Mouse (Mus musculus): ENCODE data around the gene Adsl.

Gene Adsl

DNA sequence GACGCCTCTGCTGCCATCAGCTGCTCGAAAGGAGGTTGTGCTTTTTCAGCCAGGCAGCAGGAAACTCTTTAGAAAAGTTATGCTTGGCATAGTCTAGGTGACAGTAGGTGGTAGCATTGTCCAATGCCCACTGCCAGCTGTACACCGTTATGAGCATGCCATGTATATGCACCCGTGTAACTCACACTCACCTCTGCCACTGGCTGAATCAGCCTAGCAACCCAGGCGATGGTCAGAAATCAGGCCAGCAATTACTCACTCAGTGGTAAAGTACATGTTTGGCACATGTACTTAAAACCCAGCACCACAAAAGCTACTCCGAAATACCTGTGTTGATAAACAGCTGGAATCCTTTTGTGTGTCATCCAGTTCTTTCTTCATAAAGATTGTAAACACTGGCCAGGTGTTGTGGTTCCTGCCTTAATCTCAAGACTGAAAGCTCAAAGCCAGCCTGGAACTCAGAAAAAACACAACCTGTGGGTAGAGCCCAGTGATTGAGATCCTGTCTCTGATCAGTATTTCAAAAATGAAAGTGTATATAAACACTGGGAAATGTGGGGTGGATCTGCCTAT is 6.7 kb upstream of the Adsl start:
- no peak for DNase-seq (ENCODE audit: low spot score)

DNA sequence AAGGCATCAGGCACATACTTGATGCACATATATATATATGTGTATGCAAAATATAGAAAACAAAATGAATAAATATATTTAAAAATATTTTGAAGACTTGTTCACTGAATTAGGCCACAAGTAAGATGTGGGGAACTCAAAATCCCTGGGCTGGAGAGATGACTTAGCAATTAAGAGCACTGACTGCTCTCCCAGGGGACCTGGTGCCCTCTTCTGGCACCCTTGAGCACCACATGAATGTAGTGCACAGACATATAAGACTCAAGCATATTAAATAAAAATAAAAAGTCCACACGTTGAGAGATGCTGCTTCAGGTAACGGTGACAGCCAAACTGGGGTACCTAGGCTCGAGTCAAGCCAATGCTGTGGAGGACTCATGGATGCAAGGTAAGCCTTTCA is 2.4 kb upstream of the Adsl start:
- DNase-seq (ENCODE audit: low spot score): no peak

DNA sequence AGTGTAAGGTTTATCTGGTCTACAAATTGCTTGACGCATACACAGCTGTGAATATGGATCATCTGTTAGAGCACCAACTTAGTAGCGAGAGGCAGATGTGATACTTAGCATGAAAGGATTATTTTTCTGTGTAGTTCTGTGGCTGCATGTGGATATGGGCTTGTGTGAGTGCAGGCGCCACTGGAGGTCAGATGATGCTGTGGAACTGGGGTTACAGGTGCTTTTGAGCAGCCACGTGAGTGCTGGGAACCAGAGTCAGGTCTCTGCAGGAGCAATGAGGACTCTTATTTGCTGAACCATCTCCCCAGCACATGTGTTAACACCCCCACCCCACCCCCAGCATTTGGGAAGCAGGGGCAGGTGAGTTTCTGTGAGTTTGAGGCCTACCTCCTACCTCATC is 1.1 kb downstream of the Adsl start:
- no peak for DNase-seq (ENCODE audit: low spot score)

DNA sequence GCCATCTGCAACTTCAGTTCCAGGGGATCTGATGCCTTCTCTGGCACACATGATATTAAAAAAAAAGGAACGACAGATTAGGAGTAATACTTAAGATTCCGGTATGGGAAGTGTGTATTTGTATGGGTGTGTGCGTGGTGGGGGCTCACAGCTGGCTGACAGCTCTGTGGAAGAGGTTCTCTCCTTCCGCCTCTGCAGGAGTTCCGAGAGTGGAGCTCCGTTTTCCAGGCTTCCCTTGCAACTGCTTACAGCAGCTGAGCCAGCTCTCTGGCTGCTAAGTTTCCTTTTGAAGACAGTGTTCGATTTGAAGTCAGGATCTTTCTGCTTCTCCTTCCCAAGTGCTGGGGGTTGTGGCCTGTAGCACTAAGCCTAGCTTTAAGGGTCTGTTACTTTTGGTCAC is 1.8 kb downstream of the Adsl start:
- no peak for DNase-seq (ENCODE audit: low spot score)

DNA sequence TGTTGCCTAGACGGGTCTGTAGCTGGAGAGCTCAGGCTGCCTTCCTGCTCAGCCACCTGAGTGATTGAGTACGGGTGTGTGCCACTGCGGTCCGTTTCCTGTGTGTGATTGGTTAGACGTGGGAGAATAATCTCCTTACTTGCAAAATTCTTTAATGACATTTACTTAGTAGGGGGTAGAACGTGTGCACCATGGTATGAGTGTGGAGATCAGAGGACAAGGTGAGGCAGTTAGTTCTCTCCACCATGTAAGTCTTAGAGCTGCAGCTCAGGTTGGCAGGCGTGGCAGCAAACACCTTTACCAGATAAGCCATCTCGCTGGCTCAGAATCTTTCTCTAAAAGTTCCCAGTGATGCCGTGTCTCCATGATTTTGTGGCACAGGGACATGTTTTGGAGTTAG is 5.7 kb downstream of the Adsl start:
- no peak for DNase-seq (ENCODE audit: low spot score)

DNA sequence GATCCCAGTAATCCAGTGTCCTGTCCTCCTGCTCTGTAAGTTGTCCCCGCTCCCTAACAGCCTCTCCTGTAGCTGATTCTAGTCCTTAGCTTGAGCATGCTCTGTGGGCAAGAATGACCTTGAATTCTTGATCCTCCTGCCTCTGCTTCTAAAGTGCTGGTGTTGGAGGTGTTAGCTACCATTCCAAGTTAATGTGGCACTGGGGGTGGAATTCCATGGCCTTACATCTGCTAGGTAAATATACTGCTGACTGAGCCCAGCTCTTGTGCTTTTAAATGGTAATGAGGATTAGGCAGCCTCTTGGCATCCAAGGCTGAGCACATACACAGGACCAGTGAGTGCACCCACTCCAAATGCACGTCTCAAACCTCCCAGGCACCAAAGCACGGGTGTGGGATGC is 6.6 kb downstream of the Adsl start:
- DNase-seq (ENCODE audit: low spot score): no peak

DNA sequence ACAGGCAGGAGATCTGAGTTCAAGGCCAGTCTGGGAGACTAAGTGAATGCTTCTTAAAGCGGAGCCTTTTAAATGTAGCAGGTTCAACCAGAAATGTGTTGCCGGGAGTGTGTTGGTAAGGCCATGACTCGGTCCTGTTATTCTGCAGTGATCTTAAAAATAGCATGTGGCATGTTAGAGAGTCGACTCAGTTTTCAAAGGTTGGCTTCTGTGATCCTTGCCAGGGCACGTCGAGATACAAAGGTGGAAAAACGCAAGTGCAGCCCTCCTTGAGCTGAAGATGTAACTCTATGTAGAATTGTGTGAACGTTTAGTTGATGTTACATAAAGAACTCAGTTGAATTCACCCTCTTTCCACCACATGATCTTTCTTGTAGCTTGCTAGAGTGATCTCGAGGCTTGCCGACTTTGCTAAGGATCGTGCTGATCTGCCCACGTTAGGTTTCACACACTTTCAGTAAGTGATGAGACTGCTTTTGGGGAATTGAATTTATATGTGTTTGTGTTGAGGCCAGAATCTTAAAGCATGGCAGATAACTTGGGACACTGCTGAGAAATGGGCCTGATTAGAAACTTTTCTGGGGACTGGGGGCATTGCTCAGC is 7.6 kb downstream of the Adsl start:
- no peak for DNase-seq (ENCODE audit: low spot score)

DNA sequence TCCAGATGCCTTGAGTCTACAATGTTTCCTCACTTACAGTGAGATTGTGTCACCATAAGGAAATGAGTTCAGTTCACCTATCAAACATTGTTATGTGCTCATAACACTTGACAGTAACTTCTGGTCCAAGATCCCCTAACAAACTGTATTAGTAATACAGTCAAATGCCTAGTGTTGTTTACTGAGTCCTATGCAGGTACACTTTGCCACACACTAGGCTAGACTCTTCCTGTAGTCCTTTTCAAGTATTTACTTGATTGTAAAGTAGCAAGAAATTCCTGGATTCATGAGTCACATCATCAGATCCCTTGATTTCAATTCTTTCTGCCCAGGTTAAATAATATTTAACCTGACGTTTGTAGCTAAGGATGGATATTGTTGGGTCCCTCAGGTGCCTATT is 21.1 kb downstream of the Adsl start:
- no peak for DNase-seq (ENCODE audit: low spot score)

DNA sequence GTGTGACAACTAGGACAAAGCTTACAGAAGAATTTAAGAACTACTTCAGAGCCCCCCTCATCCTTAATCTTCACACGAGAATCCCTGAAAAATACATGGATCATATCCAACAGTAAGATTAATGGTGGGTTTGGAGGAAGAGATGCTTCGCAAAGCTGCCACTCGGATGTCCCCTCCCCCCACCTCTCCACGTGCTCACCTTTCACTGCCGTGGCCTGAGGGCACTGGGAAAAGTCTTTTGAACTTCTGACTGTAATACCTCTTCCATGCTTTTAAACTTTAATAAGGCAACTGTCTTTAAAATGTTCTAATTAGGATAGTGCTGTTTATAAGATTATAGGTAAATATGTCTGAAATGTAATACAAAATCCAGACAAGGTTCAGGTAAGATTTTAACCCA is 26.0 kb downstream of the Adsl start:
- DNase-seq (ENCODE audit: low spot score): no peak

DNA sequence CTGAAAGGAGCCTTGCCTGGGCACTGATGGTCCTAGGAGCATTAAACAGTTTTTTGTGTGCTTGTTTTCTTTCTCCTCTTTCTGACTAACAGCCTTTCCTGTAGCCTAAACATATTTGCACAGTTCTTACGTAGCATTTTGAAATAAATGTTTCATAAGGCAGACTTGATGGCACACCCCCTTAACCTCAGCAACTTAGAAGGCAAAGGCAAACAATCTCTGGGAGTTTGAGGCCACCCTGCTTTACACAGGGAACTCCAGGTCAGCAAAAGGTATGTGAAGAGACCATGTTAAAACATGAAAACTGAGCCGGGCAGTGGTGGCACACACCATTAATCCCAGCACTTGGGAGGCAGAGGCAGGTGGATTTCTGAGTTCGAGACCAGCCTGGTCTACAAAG is 27.4 kb downstream of the Adsl start:
- no peak for DNase-seq (ENCODE audit: low spot score)

DNA sequence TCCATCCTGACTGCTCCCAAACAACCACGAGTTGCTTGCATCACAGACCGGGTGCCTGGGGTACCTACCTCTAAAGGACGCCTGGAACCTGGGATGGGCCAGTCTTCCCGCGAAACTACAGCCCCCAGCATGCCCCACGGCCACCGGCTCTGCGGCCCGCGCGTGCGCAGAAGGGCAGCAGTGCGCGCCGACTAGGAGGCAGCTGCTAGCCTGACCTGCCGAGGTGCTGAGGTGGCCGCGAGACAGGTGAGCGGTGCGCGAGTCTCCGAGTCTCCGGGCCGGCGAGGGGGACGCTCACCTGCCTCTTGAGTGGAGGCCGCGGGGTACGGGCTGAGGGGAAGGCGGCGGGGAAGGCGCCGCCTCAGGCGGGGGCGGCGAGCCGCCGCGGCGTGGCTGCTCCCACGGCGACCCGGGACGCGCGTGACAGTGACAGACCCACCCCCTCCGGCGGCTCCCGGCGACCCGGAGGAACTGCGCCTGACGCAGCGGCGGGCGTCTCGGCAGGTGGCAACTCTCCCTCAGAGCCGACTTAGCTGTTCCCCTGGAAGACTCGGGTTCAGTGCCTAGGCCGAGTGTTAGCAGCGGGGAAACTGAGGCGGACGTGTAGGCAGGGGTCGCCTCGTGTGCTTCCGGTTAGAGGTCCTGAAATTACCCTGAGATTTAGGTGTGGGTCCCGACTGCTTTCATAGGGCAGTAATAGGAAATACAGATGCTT is 29.5 kb downstream of the Adsl start, which contains the start of gene Sgsm3:
Gene Sgsm3 (plus strand): TSS at position 146 of the 715 bp plus-strand sequence.
- DNase-seq (ENCODE audit: low spot score): peak; percentile 90

DNA sequence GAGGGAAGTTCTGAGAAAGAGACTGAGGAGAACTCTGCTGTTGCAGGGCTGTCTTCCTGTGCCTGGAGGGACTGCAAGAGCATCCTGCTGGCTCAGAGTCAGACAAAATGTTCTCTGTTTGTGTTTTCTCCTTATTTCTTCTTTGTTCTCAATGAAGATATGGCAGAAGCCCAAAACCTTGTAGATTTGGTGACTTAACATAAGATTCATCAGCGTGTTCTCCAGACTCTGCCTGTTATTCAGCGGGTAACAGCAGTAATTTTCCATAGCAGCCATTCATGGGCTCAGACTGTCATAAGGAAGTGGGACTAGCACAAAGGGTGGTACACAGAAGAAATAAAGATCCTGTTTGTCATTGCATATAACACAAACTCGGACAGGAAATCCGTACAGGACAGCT is 31.3 kb downstream of the Adsl start:
- no peak for DNase-seq (ENCODE audit: low spot score)

DNA sequence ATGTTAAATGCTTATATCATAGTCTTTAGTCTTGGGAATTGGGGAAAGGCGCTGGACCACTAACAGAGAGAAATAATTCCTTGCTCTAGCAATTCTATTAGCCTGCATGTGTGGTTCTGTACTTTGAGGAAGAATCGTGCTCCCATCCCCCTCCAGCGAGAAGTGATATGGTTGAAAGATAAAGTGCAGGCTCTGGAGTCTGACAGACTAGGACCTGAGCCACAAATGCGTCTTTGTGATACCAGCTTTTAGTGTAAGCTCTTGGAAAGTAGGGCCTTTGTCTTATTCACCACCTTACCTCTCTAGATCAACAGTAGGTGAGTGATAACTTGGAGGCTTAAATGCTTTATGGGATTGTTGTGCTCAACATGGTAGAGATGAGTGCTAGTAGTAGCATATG is 32.9 kb downstream of the Adsl start:
- DNase-seq (ENCODE audit: low spot score): no peak

DNA sequence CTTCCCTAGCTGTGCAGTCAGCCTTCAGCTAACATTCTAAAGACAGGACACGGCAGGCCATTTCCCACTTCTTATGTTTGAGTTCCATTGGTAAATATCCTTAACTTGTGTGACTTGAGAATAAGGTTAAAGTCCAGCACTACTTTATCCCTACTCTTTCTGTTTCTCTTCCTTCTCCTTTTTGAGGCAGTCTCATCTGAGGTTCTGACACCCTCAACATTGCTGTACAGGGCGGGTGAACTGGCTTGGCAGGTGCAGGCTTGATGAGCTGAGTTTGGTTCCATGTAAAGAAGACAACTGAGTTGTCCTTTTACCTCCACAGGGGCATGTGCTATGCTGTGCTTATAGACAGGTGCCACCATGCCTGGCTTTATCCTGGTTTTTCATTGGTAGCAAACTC is 35.0 kb downstream of the Adsl start:
- no peak for DNase-seq (ENCODE audit: low spot score)

DNA sequence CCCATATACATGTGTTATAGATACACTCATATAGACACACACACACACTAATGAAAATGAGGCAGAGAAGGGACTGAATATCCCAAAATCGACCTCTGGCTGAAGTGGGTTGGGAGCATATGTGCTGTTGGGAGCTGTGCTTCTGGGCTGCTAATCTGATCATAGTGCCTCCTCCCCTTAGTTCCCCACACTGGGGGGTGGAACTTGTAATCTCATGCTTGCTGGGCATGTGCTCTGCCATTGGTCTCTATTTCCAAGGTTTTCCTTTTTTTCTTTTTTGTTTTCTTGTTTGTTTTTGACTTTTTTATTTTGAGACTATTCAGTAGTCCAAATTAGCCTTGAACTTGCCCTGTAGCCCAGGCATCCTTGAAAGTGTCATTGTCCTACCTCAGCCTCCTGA is 40.0 kb downstream of the Adsl start:
- DNase-seq (ENCODE audit: low spot score): no peak

DNA sequence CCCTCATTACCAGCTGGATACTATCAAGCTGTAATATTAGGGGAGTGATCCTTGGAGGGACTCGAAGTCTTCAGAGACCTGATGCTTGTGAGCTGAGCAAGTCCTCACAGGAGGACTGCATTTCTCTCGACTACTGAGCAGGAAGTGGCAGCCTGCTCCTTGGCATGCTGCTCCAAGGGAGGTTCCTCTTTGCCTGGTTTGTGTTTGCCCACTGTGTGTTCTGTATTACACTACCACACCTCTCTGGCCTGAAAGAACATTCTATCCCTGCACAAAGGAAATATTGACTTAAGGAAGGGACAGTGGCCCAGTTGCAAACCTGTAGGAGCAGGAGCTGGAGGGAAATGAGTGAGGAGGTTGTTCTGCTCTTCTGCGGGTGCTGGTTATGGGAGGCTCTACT is 41.4 kb downstream of the Adsl start:
- no peak for DNase-seq (ENCODE audit: low spot score)

DNA sequence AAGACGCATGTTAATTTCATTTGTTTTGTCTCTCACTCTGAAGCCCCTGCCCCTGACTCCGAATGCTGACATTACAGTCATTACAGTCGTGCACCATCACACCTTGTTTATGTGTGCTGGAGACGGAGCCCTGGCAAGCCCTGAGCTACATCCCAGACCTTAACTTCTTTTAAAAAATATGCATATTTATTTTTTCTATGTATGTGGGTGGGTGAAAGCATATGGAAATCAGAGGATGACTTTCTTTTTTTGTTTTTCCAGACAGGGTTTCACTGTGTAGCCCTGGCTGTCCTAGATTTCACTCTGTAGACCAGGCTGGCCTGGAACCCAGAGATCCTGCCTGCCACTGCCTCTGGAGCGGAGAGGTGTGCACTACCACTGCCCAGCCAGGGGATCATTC is 46.7 kb downstream of the Adsl start:
- DNase-seq (ENCODE audit: low spot score): no peak

DNA sequence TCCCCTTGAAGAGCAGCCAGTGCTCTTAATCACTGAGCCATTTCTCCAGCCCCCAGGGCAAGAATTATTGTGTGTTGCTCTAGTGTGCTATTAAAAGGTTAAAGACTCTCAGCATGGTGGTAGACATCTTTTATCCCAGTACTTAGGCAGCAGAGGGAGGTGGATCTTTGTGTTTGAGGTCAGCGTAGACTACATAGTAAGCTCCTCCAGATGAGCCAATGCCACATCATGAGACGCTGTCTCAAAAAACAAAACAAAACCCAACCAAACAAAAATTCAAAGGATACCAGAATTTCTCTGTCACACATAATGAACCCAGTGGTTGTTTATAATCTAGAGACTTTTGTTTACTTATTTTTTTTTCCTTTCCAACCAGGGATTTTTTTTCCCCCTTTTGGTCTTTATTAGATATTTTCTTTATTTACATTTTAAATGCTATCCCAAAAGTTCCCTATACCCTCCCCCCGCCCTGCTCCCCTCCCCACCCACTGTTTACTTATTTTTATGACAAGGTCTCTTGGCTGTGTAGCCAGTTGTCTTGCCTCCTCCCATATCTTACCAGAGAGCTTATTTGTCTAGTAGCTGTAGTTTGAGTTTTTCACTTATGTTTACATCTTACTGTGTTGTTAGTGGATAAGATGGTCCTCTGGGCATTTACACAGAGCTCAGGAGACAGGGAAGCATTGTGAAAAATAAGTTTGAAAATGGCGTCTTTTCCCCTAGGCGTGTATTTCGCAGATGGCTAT is 48.0 kb downstream of the Adsl start:
- DNase-seq (ENCODE audit: low spot score): no peak

DNA sequence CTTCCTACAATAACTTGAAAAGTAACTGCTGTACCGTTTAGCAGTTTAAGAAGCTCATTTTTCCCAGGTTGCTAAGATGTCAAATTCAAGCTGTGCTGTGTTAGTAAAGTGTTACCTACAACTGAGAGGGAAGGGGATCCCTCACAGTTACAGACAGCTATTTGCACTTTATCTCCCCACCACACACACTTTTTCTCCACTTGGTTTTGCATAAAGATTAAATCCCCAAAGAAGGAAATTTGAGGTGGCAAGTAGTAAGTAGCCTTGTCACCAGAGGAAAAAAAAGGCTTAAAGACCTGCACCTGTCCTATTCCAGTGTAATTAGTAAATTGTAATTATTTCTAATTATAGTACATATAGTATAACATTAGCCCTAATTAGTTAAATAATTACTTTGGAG is 48.8 kb downstream of the Adsl start:
- DNase-seq (ENCODE audit: low spot score): no peak

DNA sequence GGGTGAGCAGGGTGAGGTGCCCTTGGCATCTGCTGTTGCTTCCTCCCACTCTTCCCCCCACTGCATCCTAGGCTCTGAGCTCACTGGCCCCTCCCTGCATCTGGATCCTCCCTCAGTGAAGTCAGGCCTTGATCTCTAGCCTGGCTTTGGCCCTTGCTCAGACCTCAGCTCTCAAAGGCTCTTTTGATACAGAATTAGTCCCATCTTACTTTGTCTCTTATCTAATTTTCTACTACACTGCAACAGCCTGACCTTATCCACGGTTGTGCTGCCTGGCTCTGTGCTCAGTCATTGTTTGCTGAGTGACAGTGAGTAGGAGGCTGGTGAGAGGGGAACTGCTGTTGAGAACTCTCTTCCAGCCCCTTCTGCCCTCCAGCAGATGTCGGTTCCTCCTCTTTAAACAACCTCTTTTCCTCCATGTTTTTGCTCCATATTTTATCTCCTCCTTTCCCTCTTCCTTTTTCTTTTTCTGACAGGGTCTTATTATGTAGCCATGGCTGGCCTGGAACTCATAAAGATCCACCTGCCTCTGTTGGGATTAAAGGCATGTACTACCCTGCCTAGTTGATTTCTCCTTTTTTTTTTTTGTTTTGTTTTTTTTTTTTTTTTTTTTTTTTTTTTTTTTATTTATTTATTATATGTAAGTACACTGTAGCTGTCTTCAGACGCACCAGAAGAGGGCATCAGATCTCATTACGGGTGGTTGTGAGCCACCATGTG is 52.3 kb downstream of the Adsl start:
- no peak for DNase-seq (ENCODE audit: low spot score)

DNA sequence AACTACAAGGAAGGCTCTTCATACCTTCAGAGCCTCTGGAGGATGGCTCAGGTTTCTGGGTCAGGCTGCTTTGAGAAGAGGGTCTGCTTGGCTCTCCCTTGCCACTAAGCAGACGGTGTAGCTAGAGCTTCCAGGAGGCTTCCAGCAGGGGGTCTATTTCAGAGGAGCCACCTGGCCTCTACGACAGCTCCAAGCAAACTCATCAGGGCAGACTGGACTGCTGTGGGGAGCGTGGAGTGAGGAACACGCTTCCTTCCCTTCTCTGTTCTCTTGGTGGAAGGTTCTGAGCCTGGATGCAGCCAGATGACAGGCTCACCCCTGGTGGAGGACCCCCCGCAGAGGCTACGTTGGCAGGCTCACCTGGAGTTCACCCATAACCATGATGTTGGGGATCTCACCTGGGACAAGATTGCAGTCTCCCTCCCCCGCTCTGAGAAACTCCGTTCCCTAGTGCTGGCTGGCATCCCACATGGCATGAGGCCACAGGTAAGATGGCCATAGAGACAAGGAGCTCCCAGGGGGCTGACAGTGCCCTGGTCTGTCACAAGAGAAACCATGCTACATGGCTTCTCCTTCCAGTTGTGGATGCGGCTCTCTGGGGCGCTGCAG is 57.9 kb downstream of the Adsl start:
- no peak for DNase-seq (ENCODE audit: low spot score)

DNA sequence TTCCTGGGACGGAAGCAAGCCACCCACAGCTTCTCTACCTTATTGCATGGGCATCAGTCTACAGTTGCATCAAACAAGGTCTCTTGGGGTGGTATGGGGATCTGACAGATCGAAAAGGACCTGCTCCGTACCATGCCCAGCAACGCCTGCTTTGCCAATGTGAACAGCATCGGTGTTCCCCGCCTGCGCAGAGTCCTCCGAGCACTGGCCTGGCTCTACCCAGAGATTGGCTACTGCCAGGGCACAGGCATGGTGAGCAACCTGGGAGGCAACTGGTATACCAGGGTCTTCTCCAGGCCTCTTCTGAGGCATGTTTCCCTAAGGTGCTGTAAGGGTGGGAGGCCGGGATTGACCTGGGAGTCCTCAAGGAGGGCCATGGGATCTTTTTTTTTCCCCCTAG is 59.0 kb downstream of the Adsl start:
- no peak for DNase-seq (ENCODE audit: low spot score)
